Mouse (Mus musculus) lung, postnatal 14 days (tissue): Measurements from ENCODE around the gene Slc8a1.
A peak's percentile ranks its signal among the peaks of the same experiment; 100 is the strongest.

Experiments used
- DNase-seq: peaks from one replicate; pipeline ENCODE4 v3.0.0; 2021

The Slc8a1 gene

GRCm38 (mm10) chr17:81669062-81669815 lies 68.9 kb downstream of the Slc8a1 start:
- peak; percentile 42 for DNase-seq

- DNase-seq, result no peak
These were observed 69.7 kb downstream of the Slc8a1 start for GRCm38 (mm10) chr17:81668466-81668865.

GRCm38 (mm10) chr17:81667935-81668334 lies 70.2 kb downstream of the Slc8a1 start:
- no peak for DNase-seq

- peak; percentile 33 for DNase-seq
These were observed 71.6 kb downstream of the Slc8a1 start for GRCm38 (mm10) chr17:81666551-81666950.

GRCm38 (mm10) chr17:81664916-81665315 lies 73.3 kb downstream of the Slc8a1 start:
- DNase-seq, result no peak

- DNase-seq, result no peak
These were observed 80.3 kb downstream of the Slc8a1 start for GRCm38 (mm10) chr17:81657828-81658227.

- DNase-seq, result no peak
These were observed 83.6 kb downstream of the Slc8a1 start for GRCm38 (mm10) chr17:81654548-81654947.

GRCm38 (mm10) chr17:81652958-81653357 lies 85.2 kb downstream of the Slc8a1 start:
- peak; percentile 30 for DNase-seq

- no peak for DNase-seq
These were observed 101.4 kb downstream of the Slc8a1 start for GRCm38 (mm10) chr17:81636822-81637221.

GRCm38 (mm10) chr17:81630471-81630870 lies 107.7 kb downstream of the Slc8a1 start:
- no peak for DNase-seq

- DNase-seq, result peak; percentile 44
These were observed 117.0 kb downstream of the Slc8a1 start for GRCm38 (mm10) chr17:81621188-81621644.

- peak; percentile 19 for DNase-seq
These were observed 119.7 kb downstream of the Slc8a1 start for GRCm38 (mm10) chr17:81618461-81618860.

- no peak for DNase-seq
These were observed 121.9 kb downstream of the Slc8a1 start for GRCm38 (mm10) chr17:81616326-81616725.

GRCm38 (mm10) chr17:81615391-81615790 lies 122.8 kb downstream of the Slc8a1 start:
- DNase-seq, result no peak

GRCm38 (mm10) chr17:81607515-81607914 lies 130.7 kb downstream of the Slc8a1 start:
- no peak for DNase-seq

- no peak for DNase-seq
These were observed 132.1 kb downstream of the Slc8a1 start for GRCm38 (mm10) chr17:81606084-81606483.

GRCm38 (mm10) chr17:81605219-81605660 lies 132.9 kb downstream of the Slc8a1 start:
- no peak for DNase-seq

GRCm38 (mm10) chr17:81599072-81599471 lies 139.1 kb downstream of the Slc8a1 start:
- no peak for DNase-seq

- no peak for DNase-seq
These were observed 148.4 kb downstream of the Slc8a1 start for GRCm38 (mm10) chr17:81589791-81590190.

- DNase-seq, result no peak
These were observed 151.4 kb downstream of the Slc8a1 start for GRCm38 (mm10) chr17:81586759-81587158.

- peak; percentile 22 for DNase-seq
These were observed 158.3 kb downstream of the Slc8a1 start for GRCm38 (mm10) chr17:81579728-81580425.

- DNase-seq, result no peak
These were observed 161.3 kb downstream of the Slc8a1 start for GRCm38 (mm10) chr17:81576893-81577292.

GRCm38 (mm10) chr17:81565634-81566372 lies 172.4 kb downstream of the Slc8a1 start:
- no peak for DNase-seq
